Mouse (Mus musculus) midbrain, postnatal 0 days (tissue): ENCODE results near the gene Csgalnact2. TPM values are rescaled to one million over a fixed set of nuclear protein-coding genes. Genes with fewer than 3 reads are reported as not detected.

Source experiments
- ATAC-seq: fragments of 200-750 bp; cut with Nextera tagmentation; 2 replicates; pipeline ENCODE4 v1.8.0; 2017; ENCODE audit warnings: moderate number of reproducible peaks, mild to moderate bottlenecking, moderate TSS enrichment, moderate library complexity; ENCODE audit not compliant: low FRiP score
- DNase-seq: peaks from one replicate; pipeline ENCODE4 v3.0.0-alpha.2; 2015; ENCODE audit warnings: low spot score
- H3K27ac ChIP-seq: fragments of 300-500 bp; sonication (generic); 2 replicates; pipeline ENCODE4 v1.5.1; 2014; ENCODE audit warnings: low read depth, mild to moderate bottlenecking, low read length, mixed read lengths
- H3K27me3 ChIP-seq: fragments of 300-500 bp; sonication (generic); 2 replicates; pipeline ENCODE4 v1.6.1; 2014; ENCODE audit warnings: low read length, control low read depth, mixed read lengths; ENCODE audit not compliant: insufficient read depth
- H3K36me3 ChIP-seq: fragments of 300-500 bp; sonication (generic); 2 replicates; pipeline ENCODE4 v1.6.1; 2014; ENCODE audit warnings: low read length, control low read depth, mixed read lengths; ENCODE audit not compliant: insufficient read depth
- H3K4me1 ChIP-seq: fragments of 300-500 bp; sonication (generic); 2 replicates; pipeline ENCODE4 v1.6.1; 2014; ENCODE audit warnings: mild to moderate bottlenecking, control low read depth, antibody characterized with exemption, low read length, mixed read lengths; ENCODE audit not compliant: insufficient read depth
- H3K4me2 ChIP-seq: fragments of 300-500 bp; sonication (generic); 2 replicates; pipeline ENCODE4 v1.6.1; 2014; ENCODE audit warnings: low read depth, mild to moderate bottlenecking, low read length, mixed read lengths; ENCODE audit not compliant: poor library complexity, severe bottlenecking
- H3K4me3 ChIP-seq: fragments of 300-500 bp; sonication (generic); 2 replicates; pipeline ENCODE4 v1.5.1; 2014; ENCODE audit warnings: low read depth, mild to moderate bottlenecking, low read length, moderate library complexity
- H3K9ac ChIP-seq: fragments of 300-500 bp; sonication (generic); replicated peaks from 2 replicates; pipeline ENCODE4 v1.6.1; 2014; ENCODE audit warnings: mild to moderate bottlenecking, low read length, moderate library complexity, mixed read lengths; ENCODE audit not compliant: poor library complexity, severe bottlenecking
- H3K9me3 ChIP-seq: fragments of 300-500 bp; sonication (generic); 2 replicates; pipeline ENCODE4 v1.6.1; 2016; ENCODE audit warnings: low read length, control low read depth
- CTCF ChIP-seq: IDR thresholded peaks from 2 replicates; pipeline ENCODE4 v1.5.1; 2016; ENCODE audit warnings: antibody characterized with exemption, mild to moderate bottlenecking
- WGBS: fragments of 180-500 bp; shearing (Covaris S2); extraction: QIAGEN DNeasy Blood & Tissue Kit; methylation state at CpG from one replicate; pipeline ENCODE4 v1.1.7; 2014; 5-methylcytosine and 5-hydroxymethylcytosine counted together
- polyA plus RNA-seq: library from polyadenylated mRNA; unstranded; fragments of >200 nt; fragmentation: Nextera tagmentation; extraction: Ambion mirVana; gene quantifications from 2 replicates; pipeline ENCODE4 v1.2.1, GENCODE M21; 2015
- total RNA-seq: library from RNA; depleted of rRNA; stranded (reverse); fragments of >200 nt; gene quantifications from 2 replicates; pipeline ENCODE4 v1.2.3, GENCODE M21; 2014

Csgalnact2 gene
- total and polyA plus RNA-seq, 2 experiments from 2014 or later: 10.8 to 13.0 TPM

DNA sequence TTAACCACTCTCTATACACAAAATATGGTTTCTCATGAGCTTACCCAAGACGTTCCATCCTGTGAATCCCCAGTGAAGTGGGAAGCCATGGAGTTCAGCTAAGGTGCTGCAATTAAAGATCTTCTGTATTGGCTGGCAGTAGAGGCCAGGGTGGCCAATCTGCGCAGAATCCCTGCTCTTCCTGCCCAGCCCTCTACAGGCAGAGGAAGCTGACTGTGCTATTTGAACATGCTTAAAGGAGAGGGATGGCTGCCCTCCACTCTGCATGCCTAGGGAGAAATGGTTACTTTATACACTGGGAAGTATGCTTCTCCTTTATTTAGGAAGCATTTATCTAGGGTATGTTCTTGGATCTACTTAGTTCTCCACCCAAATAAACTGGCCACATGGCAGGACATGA lies 11.6 kb upstream of the Csgalnact2 start:
- no peaks in the 10 kb centered on the region for H3K27me3 ChIP-seq
- WGBS: 83% methylated on average over 2 of the region's 2 CpGs
- H3K9ac ChIP-seq: no peak overlapping the region
- no peak overlapping the region for H3K27ac ChIP-seq
- no peaks in the 10 kb centered on the region for H3K36me3 ChIP-seq
- no peak overlapping the region for H3K4me2 ChIP-seq
- H3K4me3 ChIP-seq: no peak overlapping the region
- H3K4me1 ChIP-seq: no peaks in the 10 kb centered on the region
- no peak for ATAC-seq
- no peak for TF ChIP-seq CTCF
- no peak for DNase-seq
- H3K9me3 ChIP-seq: no peaks in the 10 kb centered on the region

DNA sequence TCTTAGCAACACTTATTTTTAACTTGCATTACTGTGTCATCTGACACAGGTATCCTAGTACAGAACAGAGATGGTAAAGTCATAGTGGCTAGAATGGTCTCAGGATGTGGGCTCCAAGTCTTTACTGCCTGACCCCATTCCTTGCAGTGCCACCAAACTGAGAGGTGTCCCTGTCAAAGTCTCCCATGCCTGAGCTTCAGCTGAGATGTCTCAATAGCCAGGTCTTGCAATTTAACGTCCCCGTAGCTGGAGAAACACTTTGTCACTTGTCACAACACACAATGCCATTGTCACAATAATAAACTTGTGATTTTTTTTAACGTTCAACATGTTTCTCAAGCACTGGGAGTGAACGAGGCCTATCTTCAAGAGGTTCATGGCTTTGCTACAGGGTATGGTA lies 11.2 kb upstream of the Csgalnact2 start:
- ATAC-seq: no peak
- Histone ChIP-seq H3K4me2 (no peak overlapping the region), H3K4me3 (no peak overlapping the region), H3K36me3 (no peaks in the 10 kb centered on the region), H3K27ac (no peak overlapping the region), H3K27me3 (no peaks in the 10 kb centered on the region), H3K4me1 (no peaks in the 10 kb centered on the region), H3K9ac (no peak overlapping the region), H3K9me3 (no peaks in the 10 kb centered on the region)
- DNase-seq: no peak
- WGBS: 82% methylated on average over 4 of the region's 4 CpGs
- no peak for TF ChIP-seq CTCF

DNA sequence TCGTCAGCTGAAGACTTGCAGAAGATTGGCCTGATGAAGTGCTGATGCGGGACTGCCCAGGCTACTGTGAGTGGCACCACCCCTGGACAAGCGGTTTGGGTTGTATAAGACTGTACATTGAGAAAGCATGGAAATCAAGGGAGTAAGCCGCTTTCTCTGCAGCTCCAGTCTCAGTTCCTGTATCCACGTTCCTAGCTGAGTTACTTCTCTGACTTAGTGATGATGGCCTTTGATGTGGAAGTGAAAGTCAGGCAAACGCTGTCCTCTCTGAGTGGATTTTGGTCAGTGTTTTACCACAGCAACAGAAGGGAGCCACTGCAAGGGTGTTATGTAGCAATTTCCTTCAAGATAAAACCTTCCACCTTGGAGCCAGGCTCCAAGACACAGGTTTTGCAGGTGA lies 2.0 kb upstream of the Csgalnact2 start:
- no peaks in the 10 kb centered on the region for H3K27me3 ChIP-seq
- no peak overlapping the region for H3K4me2 ChIP-seq
- H3K4me1 ChIP-seq: no peaks in the 10 kb centered on the region
- 87% methylated on average over 6 of the region's 6 CpGs for WGBS
- no peaks in the 10 kb centered on the region for H3K9me3 ChIP-seq
- no peak overlapping the region for H3K4me3 ChIP-seq
- no peaks in the 10 kb centered on the region for H3K36me3 ChIP-seq
- ATAC-seq (no peak), DNase-seq (no peak)
- no peak overlapping the region for H3K27ac ChIP-seq
- H3K9ac ChIP-seq: no peak overlapping the region
- TF ChIP-seq CTCF: no peak

DNA sequence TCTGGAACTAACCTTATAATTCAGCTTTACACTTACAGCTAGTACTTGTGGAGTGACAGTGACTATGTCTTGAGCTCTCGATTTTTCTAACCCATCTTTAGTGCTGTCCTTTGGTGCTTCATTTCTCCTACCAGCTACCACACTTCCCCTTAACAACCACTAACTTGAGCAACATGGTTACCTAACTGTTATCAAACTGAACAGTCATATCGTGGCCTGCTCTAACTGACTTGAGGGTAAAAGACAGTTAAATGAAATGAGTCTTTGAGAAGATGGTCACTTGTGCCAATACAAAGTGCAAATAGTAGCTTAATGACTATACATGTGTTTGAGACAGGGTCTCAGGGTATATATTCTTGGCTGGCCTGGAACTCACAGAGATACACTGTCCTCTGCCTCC lies 1.8 kb downstream of the Csgalnact2 start:
- Histone ChIP-seq H3K4me3 (no peak overlapping the region), H3K27me3 (no peaks in the 10 kb centered on the region), H3K4me2 (no peak overlapping the region), H3K9ac (no peak overlapping the region), H3K4me1 (no peaks in the 10 kb centered on the region), H3K9me3 (no peaks in the 10 kb centered on the region), H3K27ac (no peak overlapping the region), H3K36me3 (no peaks in the 10 kb centered on the region)
- 87% methylated on average over 2 of the region's 2 CpGs for WGBS
- no peak for ATAC-seq
- TF ChIP-seq CTCF: no peak
- no peak for DNase-seq

DNA sequence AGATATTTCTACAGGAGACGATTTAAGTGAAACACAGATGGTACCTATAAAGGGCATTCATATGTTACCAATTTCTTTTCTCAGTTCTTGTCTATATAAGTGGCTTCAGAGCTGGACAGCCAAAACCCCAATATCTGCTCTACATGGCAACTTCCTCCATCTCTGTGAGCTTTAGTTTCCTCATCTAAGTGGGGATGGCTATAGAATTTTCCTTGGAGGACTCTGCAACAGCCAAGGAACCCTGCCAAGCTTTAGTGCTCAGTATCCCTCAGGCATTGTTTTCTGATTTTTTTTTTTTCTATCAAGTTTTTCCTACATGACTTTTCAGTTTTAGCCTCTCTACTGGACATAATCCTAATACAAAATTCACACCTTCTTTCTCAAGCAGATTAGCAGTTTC lies 4.5 kb downstream of the Csgalnact2 start:
- no peak overlapping the region for H3K4me2 ChIP-seq
- WGBS: 90% methylated on average over 1 of the region's 1 CpGs
- no peak for ATAC-seq

DNA sequence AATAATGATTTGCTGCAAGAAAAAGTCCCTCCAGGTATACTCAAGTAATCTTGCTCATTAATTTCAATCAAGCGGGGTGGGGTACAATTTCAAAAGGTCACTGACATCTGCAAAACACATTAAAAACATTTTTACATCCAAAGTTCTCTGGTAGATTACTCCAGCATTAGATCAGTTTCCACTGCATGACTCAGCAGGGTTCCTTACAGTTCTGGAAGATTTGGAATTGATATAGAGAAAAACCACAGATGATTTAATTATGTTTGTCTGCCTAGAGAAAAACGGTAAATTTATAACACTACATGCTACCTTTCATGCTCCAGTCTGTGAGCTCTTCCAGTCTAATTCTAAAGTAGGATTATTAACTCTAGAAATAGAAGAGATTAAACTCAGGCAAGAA lies 8.9 kb downstream of the Csgalnact2 start:
- Histone ChIP-seq H3K27ac (no peak overlapping the region), H3K4me1 (no peaks in the 10 kb centered on the region), H3K27me3 (no peaks in the 10 kb centered on the region), H3K36me3 (no peaks in the 10 kb centered on the region), H3K4me2 (no peak overlapping the region), H3K9me3 (no peaks in the 10 kb centered on the region), H3K9ac (no peak overlapping the region), H3K4me3 (no peak overlapping the region)
- TF ChIP-seq CTCF: no peak
- WGBS: 69% methylated on average over 2 of the region's 2 CpGs
- ATAC-seq (no peak), DNase-seq (no peak)

More for the DNA sequence above, 4.5 kb downstream of the Csgalnact2 start:
- TF ChIP-seq CTCF: no peak
- Histone ChIP-seq H3K27me3 (no peaks in the 10 kb centered on the region), H3K4me1 (no peaks in the 10 kb centered on the region), H3K9me3 (no peaks in the 10 kb centered on the region), H3K27ac (no peak overlapping the region), H3K36me3 (no peaks in the 10 kb centered on the region), H3K4me3 (no peak overlapping the region), H3K9ac (no peak overlapping the region)
- DNase-seq: no peak
